In genomic region chr15:98891907-98892606, GRCm38 (mm10) we compare ENCODE assay signal across 8 mouse cellular contexts. TPM values are rescaled to one million over a fixed set of nuclear protein-coding genes. Genes with fewer than 3 reads are reported as not detected.
DNase-seq lines count a peak whose midpoint lies in the region; ATAC-seq and TF ChIP-seq lines count a peak whose summit lies in the region.

No protein-coding gene starts in this region.

- TF ChIP-seq EP300 in CH12.LX (IDR thresholded peaks at IDR 0.05; ENCODE audit: low read length): no peak

- DNase-seq in CH12.LX (ENCODE audit: extremely low read depth): peak; percentile 81
- peak; percentile 55 for DNase-seq in embryonic facial prominence, embryonic 10.5 days (ENCODE audit: low spot score)
- DNase-seq in kidney, postnatal 14 days: peak; percentile 85
- DNase-seq in urinary bladder, adult 18-20 months (ENCODE audit: low spot score in 2 of 2): no peak

- TF ChIP-seq CTCF in CH12.LX (conservative IDR thresholded peaks at IDR 0.05 in 1 of 2, IDR thresholded peaks at IDR 0.05 in 1 of 2; ENCODE audit: low read depth in 2 of 2, low read length in 2 of 2): peak; percentile 78 to 97

- H3K79me2 ChIP-seq in CH12.LX (replicated peaks; ENCODE audit: control insufficient read depth, extremely low read depth, insufficient read depth, poor library complexity, severe bottlenecking): no peaks in the 10 kb centered on the region

- H3K27ac ChIP-seq in CH12.LX (ENCODE audit: insufficient read depth, low read depth): no peak overlapping the region
- H3K27ac ChIP-seq in embryonic facial prominence, embryonic 10.5 days (replicated peaks): no peak overlapping the region
- H3K27ac ChIP-seq in heart, embryonic 13.5 days (replicated peaks): no peak overlapping the region
- no peak overlapping the region for H3K27ac ChIP-seq in liver, embryonic 16.5 days (ENCODE audit: low read length)

- H3K36me3 ChIP-seq in CH12.LX (replicated peaks in 1 of 2; ENCODE audit: control insufficient read depth in 1 of 2, insufficient read depth in 1 of 2, low read length in 1 of 2): peaks cover 0 to 1% of the 10 kb centered on the region in 2 experiments
- no peaks in the 10 kb centered on the region for H3K36me3 ChIP-seq in embryonic facial prominence, embryonic 10.5 days (replicated peaks)
- H3K36me3 ChIP-seq in heart, embryonic 13.5 days: no peaks in the 10 kb centered on the region
- no peaks in the 10 kb centered on the region for H3K36me3 ChIP-seq in liver, embryonic 16.5 days (ENCODE audit: control insufficient read depth, insufficient read depth)

- TF ChIP-seq POLR2A in CH12.LX (IDR thresholded peaks at IDR 0.05; ENCODE audit: low read depth, low read length): no peak

- dilution Hi-C loops in CH12.LX (cut with MboI; ENCODE audit: extremely low pct_ligation_motif_present, extremely low pct_unique_long_range_greater_than_20kb, low sequenced_read_pairs): no loop called here

- peak; percentile 87 for TF ChIP-seq RAD21 in CH12.LX (IDR thresholded peaks at IDR 0.05; ENCODE audit: low read depth, low read length)

- H3K4me1 ChIP-seq in CH12.LX (ENCODE audit: control insufficient read depth in 1 of 2, insufficient read depth in 2 of 2): peaks cover 0 to 8% of the 10 kb centered on the region in 2 experiments; a peak in 2 of 4 replicates
- peaks cover 45% of the 10 kb centered on the region for H3K4me1 ChIP-seq in embryonic facial prominence, embryonic 10.5 days
- H3K4me1 ChIP-seq in heart, embryonic 13.5 days: peaks cover 44% of the 10 kb centered on the region
- H3K4me1 ChIP-seq in liver, embryonic 16.5 days (ENCODE audit: control insufficient read depth, low read depth, low read length): peaks cover 34% of the 10 kb centered on the region

- ATAC-seq in activated CD4-positive, CD25-positive, alpha-beta regulatory T cell, adult 4 months: peak; percentile 78
- no peak for ATAC-seq in heart, embryonic 13.5 days (ENCODE audit: extremely low read depth, insufficient number of reproducible peaks, low FRiP score, low TSS enrichment)
- ATAC-seq in liver, embryonic 16.5 days (ENCODE audit: low read depth): peak; percentile 61
- peak; percentile 68 for ATAC-seq in neutrophil, adult 5-6 weeks (ENCODE audit: extremely low read depth, insufficient number of reproducible peaks, low FRiP score, poor library complexity, severe bottlenecking)

- peaks cover 1% of the 10 kb centered on the region for H3K27me3 ChIP-seq in CH12.LX (replicated peaks)
- H3K27me3 ChIP-seq in embryonic facial prominence, embryonic 10.5 days (replicated peaks; ENCODE audit: low read depth, poor library complexity, severe bottlenecking): peaks cover 72% of the 10 kb centered on the region
- peaks cover 57% of the 10 kb centered on the region for H3K27me3 ChIP-seq in heart, embryonic 13.5 days (replicated peaks)
- H3K27me3 ChIP-seq in liver, embryonic 16.5 days (ENCODE audit: control insufficient read depth, insufficient read depth, low read depth, low read length): peaks cover 46% of the 10 kb centered on the region

- in situ Hi-C loops in CH12.LX (cut with MboI; ENCODE audit: low pct_ligation_motif_present, low pct_unique_long_range_greater_than_20kb, low sequenced_read_pairs): no loop called here

- 41% methylated on average over 6 of the region's 6 CpGs for WGBS in embryonic facial prominence, embryonic 10.5 days
- 26% methylated on average over 6 of the region's 6 CpGs for WGBS in heart, embryonic 13.5 days
- WGBS in liver, embryonic 16.5 days (ENCODE audit: insufficient replicate concordance): 12% methylated on average over 6 of the region's 6 CpGs

- H3K9me3 ChIP-seq in CH12.LX (replicated peaks; ENCODE audit: low read length): peaks cover 6% of the 10 kb centered on the region
- no peaks in the 10 kb centered on the region for H3K9me3 ChIP-seq in embryonic facial prominence, embryonic 10.5 days
- no peaks in the 10 kb centered on the region for H3K9me3 ChIP-seq in heart, embryonic 13.5 days
- H3K9me3 ChIP-seq in liver, embryonic 16.5 days (replicated peaks; ENCODE audit: control insufficient read depth, low read length): no peaks in the 10 kb centered on the region

- H3K9ac ChIP-seq in CH12.LX (ENCODE audit: insufficient read depth, low read depth): no peak overlapping the region
- H3K9ac ChIP-seq in heart, embryonic 13.5 days: 0 out of 2 replicates have a peak overlapping the region, but pooled peaks have one; percentile 54
- H3K9ac ChIP-seq in liver, embryonic 16.5 days (ENCODE audit: low read depth, low read length): no peak overlapping the region

- no peak overlapping the region for H3K4me3 ChIP-seq in CH12.LX (replicated peaks in 1 of 3; ENCODE audit: low read depth in 2 of 3, low read length in 2 of 3, poor library complexity in 1 of 3)
- 0 out of 2 replicates have a peak overlapping the region, but pooled peaks have one; percentile 5 for H3K4me3 ChIP-seq in embryonic facial prominence, embryonic 10.5 days
- no peak overlapping the region for H3K4me3 ChIP-seq in heart, embryonic 13.5 days
- no peak overlapping the region for H3K4me3 ChIP-seq in liver, embryonic 16.5 days (ENCODE audit: low read depth, low read length)

- no peak overlapping the region for H3K4me2 ChIP-seq in CH12.LX (ENCODE audit: insufficient read depth, low read depth, poor library complexity, severe bottlenecking)
- H3K4me2 ChIP-seq in heart, embryonic 13.5 days: peak overlapping the region; percentile 59; the same call in 1 of the 2 replicates
- no peak overlapping the region for H3K4me2 ChIP-seq in liver, embryonic 16.5 days (ENCODE audit: low read depth, low read length)

TF ChIP-seq in CH12.LX, 34 proteins besides CTCF, POLR2A, EP300 and RAD21 (continues in another document):
- TF ChIP-seq USF1 (IDR thresholded peaks at IDR 0.05; ENCODE audit: low read depth, low read length): no peak
- TF ChIP-seq RCOR1 (conservative IDR thresholded peaks at IDR 0.05; ENCODE audit: low read depth, low read length): 0 out of 2 replicates have a peak, but pooled peaks have one; percentile 40
- TF ChIP-seq POLR2AphosphoS2 (IDR thresholded peaks at IDR 0.05; ENCODE audit: low read depth, low read length): no peak
- no peak for TF ChIP-seq E2F4 (IDR thresholded peaks at IDR 0.05; ENCODE audit: insufficient replicate concordance, low read depth, low read length)
- TF ChIP-seq ETS1 (conservative IDR thresholded peaks at IDR 0.05; ENCODE audit: low read depth, low read length): no peak
- no peak for TF ChIP-seq UBTF (IDR thresholded peaks at IDR 0.05; ENCODE audit: low read depth, low read length)

RNA-seq across cellular contexts. Expression of gene Rhebl1, which starts 2.3 kb away (rescaled TPM):
- 11.1 and 13.9 TPM in 2 replicates for total RNA-seq in CH12.LX (2012; rRNA removed)
- 17.6 and 23.2 TPM in 2 replicates for total RNA-seq in CH12.LX (2014; rRNA removed)
- 23.3 and 25.1 TPM in 2 replicates for polyA plus RNA-seq in CH12.LX (2012; ENCODE audit: insufficient read length, low read depth)
- polyA plus RNA-seq in activated CD4-positive, CD25-positive, alpha-beta regulatory T cell, adult 4 months (2017; shearing (Covaris generic)): 1 to 10 TPM; 8.7 to 8.8 TPM
- polyA plus RNA-seq in embryonic facial prominence, embryonic 10.5 days (2016; fragmentation: Nextera tagmentation; extraction: Ambion mirVana): 29.2 and 29.5 TPM in 2 replicates
- polyA plus RNA-seq in heart, embryonic 13.5 days (2015; fragmentation: Nextera tagmentation; extraction: Ambion mirVana): 6.2 and 6.6 TPM in 2 replicates
- 2.9 and 3.4 TPM in 2 replicates for polyA plus RNA-seq in liver, embryonic 16.5 days (2015; fragmentation: Nextera tagmentation; extraction: Ambion mirVana)
- 18.3 and 20.0 TPM in 2 replicates for total RNA-seq in neutrophil, adult 5-6 weeks (2017)

RNA-seq across cellular contexts. Expression of gene Dhh, which starts 6.3 kb away (rescaled TPM):
- total RNA-seq in CH12.LX (2012; rRNA removed) (not detected in 2 replicates), CH12.LX (2014; rRNA removed) (not detected in 2 replicates)
- polyA plus RNA-seq in CH12.LX (2012; ENCODE audit: insufficient read length, low read depth): not detected in 2 replicates
- polyA plus RNA-seq in activated CD4-positive, CD25-positive, alpha-beta regulatory T cell, adult 4 months (2017; shearing (Covaris generic)): under 1 TPM; 0.11 to 0.15 TPM
- polyA plus RNA-seq in embryonic facial prominence, embryonic 10.5 days (2016; fragmentation: Nextera tagmentation; extraction: Ambion mirVana): 0.31 and 0.34 TPM in 2 replicates
- 2.1 and 2.3 TPM in 2 replicates for polyA plus RNA-seq in heart, embryonic 13.5 days (2015; fragmentation: Nextera tagmentation; extraction: Ambion mirVana)
- polyA plus RNA-seq in liver, embryonic 16.5 days (2015; fragmentation: Nextera tagmentation; extraction: Ambion mirVana): 0.11 TPM in 2 replicates
- total RNA-seq in neutrophil, adult 5-6 weeks (2017): 0.70 TPM in 1 of 2 replicates, not detected in the other

RNA-seq across cellular contexts. Expression of gene Kmt2d, which starts 21.1 kb away (rescaled TPM):
- total RNA-seq in CH12.LX (2012; rRNA removed) (14.1 and 15.6 TPM in 2 replicates), CH12.LX (2014; rRNA removed) (4.3 and 4.8 TPM in 2 replicates)
- polyA plus RNA-seq in CH12.LX (2012; ENCODE audit: insufficient read length, low read depth): 22.7 TPM in 2 replicates
- polyA plus RNA-seq in activated CD4-positive, CD25-positive, alpha-beta regulatory T cell, adult 4 months (2017; shearing (Covaris generic)): 10 to 100 TPM; 21.7 to 29.2 TPM
- 12.1 and 12.7 TPM in 2 replicates for polyA plus RNA-seq in embryonic facial prominence, embryonic 10.5 days (2016; fragmentation: Nextera tagmentation; extraction: Ambion mirVana)
- 8.1 and 8.9 TPM in 2 replicates for polyA plus RNA-seq in heart, embryonic 13.5 days (2015; fragmentation: Nextera tagmentation; extraction: Ambion mirVana)
- 3.9 and 4.0 TPM in 2 replicates for polyA plus RNA-seq in liver, embryonic 16.5 days (2015; fragmentation: Nextera tagmentation; extraction: Ambion mirVana)
- 95.0 and 109 TPM in 2 replicates for total RNA-seq in neutrophil, adult 5-6 weeks (2017)

RNA-seq across cellular contexts. Expression of gene Lmbr1l, which starts 26.0 kb away (rescaled TPM):
- total RNA-seq in CH12.LX (2012; rRNA removed) (19.7 and 23.4 TPM in 2 replicates), CH12.LX (2014; rRNA removed) (27.5 and 30.4 TPM in 2 replicates)
- polyA plus RNA-seq in CH12.LX (2012; ENCODE audit: insufficient read length, low read depth): 22.4 and 27.9 TPM in 2 replicates
- polyA plus RNA-seq in activated CD4-positive, CD25-positive, alpha-beta regulatory T cell, adult 4 months (2017; shearing (Covaris generic)): 10 to 100 TPM; 24.2 to 42.0 TPM
- polyA plus RNA-seq in embryonic facial prominence, embryonic 10.5 days (2016; fragmentation: Nextera tagmentation; extraction: Ambion mirVana): 23.4 and 26.9 TPM in 2 replicates
- 13.5 and 15.0 TPM in 2 replicates for polyA plus RNA-seq in heart, embryonic 13.5 days (2015; fragmentation: Nextera tagmentation; extraction: Ambion mirVana)
- polyA plus RNA-seq in liver, embryonic 16.5 days (2015; fragmentation: Nextera tagmentation; extraction: Ambion mirVana): 4.4 and 4.6 TPM in 2 replicates
- total RNA-seq in neutrophil, adult 5-6 weeks (2017): 144 and 182 TPM in 2 replicates

RNA-seq across cellular contexts. Expression of gene Tuba1b, which starts 42.3 kb away (rescaled TPM):
- total RNA-seq in CH12.LX (2012; rRNA removed) (1,149 and 1,670 TPM in 2 replicates), CH12.LX (2014; rRNA removed) (2,803 and 2,960 TPM in 2 replicates)
- 2,789 and 2,851 TPM in 2 replicates for polyA plus RNA-seq in CH12.LX (2012; ENCODE audit: insufficient read length, low read depth)
- polyA plus RNA-seq in activated CD4-positive, CD25-positive, alpha-beta regulatory T cell, adult 4 months (2017; shearing (Covaris generic)): 100 to 1,000 TPM; 510 to 711 TPM
- 2,343 and 2,408 TPM in 2 replicates for polyA plus RNA-seq in embryonic facial prominence, embryonic 10.5 days (2016; fragmentation: Nextera tagmentation; extraction: Ambion mirVana)
- polyA plus RNA-seq in heart, embryonic 13.5 days (2015; fragmentation: Nextera tagmentation; extraction: Ambion mirVana): 1,584 and 1,655 TPM in 2 replicates
- polyA plus RNA-seq in liver, embryonic 16.5 days (2015; fragmentation: Nextera tagmentation; extraction: Ambion mirVana): 934 and 938 TPM in 2 replicates
- 88.6 and 108 TPM in 2 replicates for total RNA-seq in neutrophil, adult 5-6 weeks (2017)

Comparison
In these comparisons a context has a peak if more than half of its experiments do, and no peak if none do; other contexts are left out.
1. DNase-seq: peak in CH12.LX (single experiment), embryonic facial prominence, embryonic 10.5 days (single experiment) and kidney, postnatal 14 days (single experiment); none in urinary bladder, adult 18-20 months (0 of 2).